Mouse (Mus musculus): ENCODE measurements at regions not wholly inside any gene's neighbourhood (a gene's known extent, or its start where the extent isn't known, plus 50 kb on each side); places are given as distances from the start of the nearest gene placed in this dataset.

DNA sequence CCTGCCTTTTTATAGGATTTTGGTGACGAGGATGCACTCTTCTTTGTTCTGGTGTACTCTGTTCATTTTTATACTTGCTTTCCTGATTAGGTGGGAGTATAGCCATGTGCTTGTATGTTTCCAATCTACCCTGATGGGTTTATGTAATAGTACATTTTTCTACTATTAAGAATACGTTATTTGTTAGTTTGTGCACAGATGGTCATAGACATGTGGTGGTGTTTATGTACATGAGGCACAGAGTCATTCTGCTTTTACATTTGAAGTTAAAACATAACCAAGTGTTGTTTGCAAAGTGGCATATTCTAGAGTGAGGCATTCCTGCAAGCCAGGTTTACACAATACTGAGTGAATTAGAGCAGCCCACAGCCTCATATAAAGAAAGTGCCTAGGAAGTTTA lies 1597.7 kb upstream of the B3galt2 start:
- intact Hi-C loops (cut with DNase I), result no loop called here
- no peak for DNase-seq

- intact Hi-C loops (cut with DNase I), result no loop called here
- no peak for DNase-seq
These were observed 1585.3 kb upstream of the B3galt2 start for GRCm38 (mm10) chr1:142055207-142055606.
